Mouse (Mus musculus): Measurements from ENCODE around the gene Gm44790. TPM values are rescaled to one million over a fixed set of nuclear protein-coding genes. Genes with fewer than 3 reads are reported as not detected.

Gene Gm44790
- polyA plus RNA-seq, 1 experiment: not detected

GRCm38 (mm10) chr6:86433696-86434095 lies 7.2 kb downstream of the Gm44790 start:
- peaks cover 35% of the 10 kb centered on the region for H3K36me3 ChIP-seq (ENCODE audit: control insufficient read depth)
- no peaks in the 10 kb centered on the region for H3K27me3 ChIP-seq (ENCODE audit: control insufficient read depth)
- H3K9me3 ChIP-seq (ENCODE audit: control insufficient read depth, low read length): no peaks in the 10 kb centered on the region
- no peak for TF ChIP-seq GATA1 (IDR thresholded peaks at IDR 0.05; ENCODE audit: low read length)
- TF ChIP-seq TAL1 (IDR thresholded peaks at IDR 0.05; ENCODE audit: low read length): no peak
- no peak overlapping the region for H3K4me3 ChIP-seq (replicated peaks)
- H3K4me1 ChIP-seq (ENCODE audit: control insufficient read depth): peaks cover 10% of the 10 kb centered on the region

GRCm38 (mm10) chr6:86437711-86438110 lies 11.3 kb downstream of the Gm44790 start:
- Histone ChIP-seq H3K4me3 (replicated peaks) (peak overlapping the region; percentile 74), H3K36me3 (ENCODE audit: control insufficient read depth) (peaks cover 33% of the 10 kb centered on the region), H3K9me3 (ENCODE audit: control insufficient read depth, low read length) (no peaks in the 10 kb centered on the region)

DNA sequence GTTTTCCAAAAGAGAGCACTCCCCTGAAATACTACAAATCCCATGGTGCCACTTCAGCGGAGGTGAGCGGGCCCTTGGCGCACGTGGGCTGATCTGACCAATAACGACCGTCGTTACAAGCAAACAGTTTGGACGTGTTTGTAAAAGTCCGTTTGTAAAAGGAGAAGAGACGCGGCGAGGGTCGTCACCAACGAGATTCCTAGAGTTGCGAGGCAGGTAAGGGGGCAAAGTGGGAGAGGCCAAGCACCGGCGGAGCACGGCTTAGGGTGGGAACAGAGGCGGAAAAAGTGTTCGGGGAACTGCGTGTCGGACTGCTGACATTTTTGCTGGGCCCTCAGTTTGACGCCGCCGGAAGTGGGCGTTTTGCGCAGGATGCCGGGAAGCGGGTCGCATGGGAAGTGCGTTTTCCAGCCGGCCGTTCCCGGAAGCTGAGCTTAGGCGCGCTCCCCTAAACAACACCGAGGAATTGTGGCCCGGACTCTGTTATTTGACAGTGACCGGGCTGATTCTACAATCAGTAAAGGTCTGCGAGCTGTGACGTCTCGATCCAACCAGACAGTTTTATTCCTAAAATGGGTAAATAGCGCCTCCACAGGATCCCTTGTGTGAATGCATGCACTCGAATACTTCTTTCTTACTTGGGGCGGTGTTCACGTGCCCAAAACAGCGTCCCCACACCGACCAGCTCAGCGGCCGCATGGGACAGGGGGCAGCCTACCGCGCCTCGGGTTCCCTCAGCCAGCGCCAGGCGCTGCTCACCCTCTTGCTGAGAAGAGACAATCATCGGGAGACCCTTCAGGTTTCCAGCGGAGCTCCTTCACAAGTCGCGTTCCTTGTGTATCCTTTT lies 12.0 kb downstream of the Gm44790 start, which contains the start of gene C87436:
Gene C87436 (plus strand): TSS at position 103 of the 847 bp plus-strand sequence.
- Histone ChIP-seq H3K4me1 (ENCODE audit: control insufficient read depth) (peaks cover 23% of the 10 kb centered on the region), H3K36me3 (ENCODE audit: control insufficient read depth) (peaks cover 35% of the 10 kb centered on the region), H3K9me3 (ENCODE audit: control insufficient read depth, low read length) (no peaks in the 10 kb centered on the region), H3K4me3 (replicated peaks) (peak within 1 kb of the TSS; percentile 74), H3K27me3 (ENCODE audit: control insufficient read depth) (no peaks in the 10 kb centered on the region)
- TF ChIP-seq GATA1 (IDR thresholded peaks at IDR 0.05; ENCODE audit: low read length) (no peak), TAL1 (IDR thresholded peaks at IDR 0.05; ENCODE audit: low read length) (no peak)

More at GRCm38 (mm10) chr6:86437711-86438110, 11.3 kb downstream of the Gm44790 start:
- H3K4me1 ChIP-seq (ENCODE audit: control insufficient read depth): peaks cover 23% of the 10 kb centered on the region
- TF ChIP-seq TAL1 (IDR thresholded peaks at IDR 0.05; ENCODE audit: low read length): no peak
- no peak for TF ChIP-seq GATA1 (IDR thresholded peaks at IDR 0.05; ENCODE audit: low read length)
- no peaks in the 10 kb centered on the region for H3K27me3 ChIP-seq (ENCODE audit: control insufficient read depth)

DNA sequence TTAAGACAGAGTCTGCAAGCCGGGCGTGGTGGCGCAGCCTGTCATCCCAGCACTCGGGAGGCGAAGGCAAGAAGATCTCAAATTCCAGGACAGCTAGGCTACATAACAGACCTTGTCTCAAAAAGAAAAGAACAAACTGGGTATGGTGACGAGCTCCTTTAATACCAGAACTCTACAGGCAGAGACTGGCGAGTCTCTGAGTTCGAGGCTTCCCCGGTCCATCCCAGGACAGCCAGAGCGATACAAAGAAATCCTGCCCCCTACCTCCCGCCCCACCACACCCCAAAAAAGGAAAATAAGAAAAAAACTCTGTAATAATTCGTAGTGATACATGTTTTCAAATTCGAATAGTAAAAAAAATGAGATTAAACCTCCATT lies 12.7 kb downstream of the Gm44790 start:
- Histone ChIP-seq H3K9me3 (ENCODE audit: control insufficient read depth, low read length) (no peaks in the 10 kb centered on the region), H3K36me3 (ENCODE audit: control insufficient read depth) (peaks cover 38% of the 10 kb centered on the region), H3K4me1 (ENCODE audit: control insufficient read depth) (peaks cover 23% of the 10 kb centered on the region), H3K4me3 (replicated peaks) (peak overlapping the region; percentile 74), H3K27me3 (ENCODE audit: control insufficient read depth) (no peaks in the 10 kb centered on the region)
- TF ChIP-seq TAL1 (IDR thresholded peaks at IDR 0.05; ENCODE audit: low read length) (no peak), GATA1 (IDR thresholded peaks at IDR 0.05; ENCODE audit: low read length) (no peak)

- H3K9me3 ChIP-seq (ENCODE audit: control insufficient read depth, low read length): no peaks in the 10 kb centered on the region
- H3K4me3 ChIP-seq (replicated peaks): peak overlapping the region; percentile 74
- H3K36me3 ChIP-seq (ENCODE audit: control insufficient read depth): peaks cover 39% of the 10 kb centered on the region
- no peaks in the 10 kb centered on the region for H3K27me3 ChIP-seq (ENCODE audit: control insufficient read depth)
- TF ChIP-seq TAL1 (IDR thresholded peaks at IDR 0.05; ENCODE audit: low read length) (no peak), GATA1 (IDR thresholded peaks at IDR 0.05; ENCODE audit: low read length) (no peak)
- H3K4me1 ChIP-seq (ENCODE audit: control insufficient read depth): peaks cover 23% of the 10 kb centered on the region
These were observed 13.1 kb downstream of the Gm44790 start for GRCm38 (mm10) chr6:86439531-86439930.

GRCm38 (mm10) chr6:86441571-86441970 lies 15.1 kb downstream of the Gm44790 start:
- no peak overlapping the region for H3K4me3 ChIP-seq (replicated peaks)
- no peaks in the 10 kb centered on the region for H3K9me3 ChIP-seq (ENCODE audit: control insufficient read depth, low read length)
- peaks cover 47% of the 10 kb centered on the region for H3K36me3 ChIP-seq (ENCODE audit: control insufficient read depth)
- H3K27me3 ChIP-seq (ENCODE audit: control insufficient read depth): no peaks in the 10 kb centered on the region
- TF ChIP-seq GATA1 (IDR thresholded peaks at IDR 0.05; ENCODE audit: low read length) (no peak), TAL1 (IDR thresholded peaks at IDR 0.05; ENCODE audit: low read length) (no peak)
- peaks cover 21% of the 10 kb centered on the region for H3K4me1 ChIP-seq (ENCODE audit: control insufficient read depth)

- H3K27me3 ChIP-seq (ENCODE audit: control insufficient read depth): no peaks in the 10 kb centered on the region
- no peak overlapping the region for H3K4me3 ChIP-seq (replicated peaks)
- no peak for TF ChIP-seq GATA1 (IDR thresholded peaks at IDR 0.05; ENCODE audit: low read length)
- no peak for TF ChIP-seq TAL1 (IDR thresholded peaks at IDR 0.05; ENCODE audit: low read length)
- peaks cover 77% of the 10 kb centered on the region for H3K36me3 ChIP-seq (ENCODE audit: control insufficient read depth)
- H3K9me3 ChIP-seq (ENCODE audit: control insufficient read depth, low read length): no peaks in the 10 kb centered on the region
- no peaks in the 10 kb centered on the region; the same call in 1 of the 2 replicates for H3K4me1 ChIP-seq (ENCODE audit: control insufficient read depth)
These were observed 19.1 kb downstream of the Gm44790 start for GRCm38 (mm10) chr6:86445551-86445950.

- H3K27me3 ChIP-seq (ENCODE audit: control insufficient read depth): no peaks in the 10 kb centered on the region
- H3K36me3 ChIP-seq (ENCODE audit: control insufficient read depth): peaks cover 78% of the 10 kb centered on the region
- H3K4me1 ChIP-seq (ENCODE audit: control insufficient read depth): no peaks in the 10 kb centered on the region; the same call in 1 of the 2 replicates
- H3K4me3 ChIP-seq (replicated peaks): no peak overlapping the region
- no peaks in the 10 kb centered on the region for H3K9me3 ChIP-seq (ENCODE audit: control insufficient read depth, low read length)
- no peak for TF ChIP-seq GATA1 (IDR thresholded peaks at IDR 0.05; ENCODE audit: low read length)
- no peak for TF ChIP-seq TAL1 (IDR thresholded peaks at IDR 0.05; ENCODE audit: low read length)
These were observed 20.6 kb downstream of the Gm44790 start for GRCm38 (mm10) chr6:86446927-86447568.

DNA sequence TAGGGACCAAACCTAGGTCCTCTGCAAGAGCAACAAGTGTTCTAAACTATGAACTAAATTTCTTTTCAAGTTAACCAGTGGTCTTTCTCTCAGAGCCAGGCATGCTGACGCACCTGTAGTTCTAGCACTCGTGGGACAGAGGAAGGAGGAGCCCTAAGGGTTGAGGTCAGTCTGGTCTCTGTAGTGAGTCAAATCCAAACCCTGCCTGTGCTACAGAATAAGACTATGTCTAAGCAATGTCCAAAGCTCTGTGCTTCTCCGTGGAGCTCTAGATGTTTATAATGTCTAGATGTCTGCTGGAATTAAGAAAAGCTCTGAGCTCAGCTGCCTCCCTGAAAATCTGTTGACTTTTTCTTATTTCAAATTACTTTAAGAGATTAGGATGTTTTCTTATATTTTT lies 30.3 kb downstream of the Gm44790 start:
- Histone ChIP-seq H3K9me3 (ENCODE audit: control insufficient read depth, low read length) (no peaks in the 10 kb centered on the region), H3K4me3 (replicated peaks) (no peak overlapping the region), H3K27me3 (ENCODE audit: control insufficient read depth) (no peaks in the 10 kb centered on the region), H3K4me1 (ENCODE audit: control insufficient read depth) (peaks cover 8% of the 10 kb centered on the region), H3K36me3 (ENCODE audit: control insufficient read depth) (peaks cover 72% of the 10 kb centered on the region)
- TF ChIP-seq GATA1 (IDR thresholded peaks at IDR 0.05; ENCODE audit: low read length): no peak
- TF ChIP-seq TAL1 (IDR thresholded peaks at IDR 0.05; ENCODE audit: low read length): no peak

All from erythroblast, embryonic 14.5 days (primary cell).